Mouse (Mus musculus): ENCODE results near the gene 4931428F04Rik. TPM values are rescaled to one million over a fixed set of nuclear protein-coding genes. Genes with fewer than 3 reads are reported as not detected.

Gene 4931428F04Rik
- total RNA-seq, 1 experiment: 4.2 TPM

DNA sequence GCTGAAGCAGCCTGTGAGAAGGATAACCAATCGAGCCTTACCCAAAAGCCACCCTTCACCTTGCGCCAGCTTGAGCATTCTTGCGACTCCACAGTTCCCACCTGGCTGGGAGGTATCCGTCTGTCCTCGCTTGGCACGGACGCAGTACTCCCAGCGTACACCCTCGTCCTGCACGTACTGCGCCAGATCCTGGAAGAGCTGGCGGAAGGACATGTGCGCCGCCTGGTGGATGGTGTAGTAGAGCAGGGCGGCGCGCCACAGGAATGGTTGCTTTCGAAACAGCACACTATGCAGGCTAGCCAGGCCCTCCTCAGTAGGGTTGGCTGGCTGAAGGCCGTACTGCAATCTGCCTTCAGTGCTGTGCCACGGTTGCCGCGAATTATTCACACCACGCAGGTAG, 6.6 kb downstream of the 4931428F04Rik start:
- Histone ChIP-seq H3K9me3 (ENCODE audit: control insufficient read depth, insufficient read depth, low read depth, low read length) (no peaks in the 10 kb centered on the region), H3K27ac (ENCODE audit: insufficient read depth, low read depth, low read length, poor library complexity, severe bottlenecking) (no peak overlapping the region), H3K4me3 (ENCODE audit: insufficient read depth in 1 of 2, low read depth in 1 of 2, low read length in 2 of 2, poor library complexity in 1 of 2, severe bottlenecking in 1 of 2) (peak overlapping the region; percentile 16 to 47; a peak in 2 of 4 replicates), H3K4me1 (ENCODE audit: control insufficient read depth in 2 of 2, insufficient read depth in 2 of 2, low read length in 2 of 2, poor library complexity in 1 of 2) (peaks cover 0 to 18% of the 10 kb centered on the region in 2 experiments; a peak in 1 of 4 replicates), H3K36me3 (ENCODE audit: control insufficient read depth, insufficient read depth, low read length, poor library complexity, severe bottlenecking) (no peaks in the 10 kb centered on the region; the same call in 1 of the 2 replicates), H3K9ac (ENCODE audit: insufficient read depth, low read depth, low read length, poor library complexity, severe bottlenecking) (peak overlapping the region; percentile 11; the same call in 1 of the 2 replicates)
- in situ Hi-C loops (cut with MboI; ENCODE audit: low sequenced_read_pairs in 2 of 2, unreplicated experiment in 2 of 2): no loop called here
- TF ChIP-seq ZC3H11A (IDR thresholded peaks at IDR 0.05; ENCODE audit: borderline replicate concordance, low read depth, low read length) (peak; percentile 71), ZNF384 (IDR thresholded peaks at IDR 0.05; ENCODE audit: low read depth, low read length) (no peak), CHD2 (IDR thresholded peaks at IDR 0.05; ENCODE audit: low read depth, low read length) (no peak), MAFK (IDR thresholded peaks at IDR 0.05; ENCODE audit: insufficient read depth, low read depth, low read length) (no peak)
- DNase-seq (ENCODE audit: low read depth, low spot score): peak; percentile 83

DNA sequence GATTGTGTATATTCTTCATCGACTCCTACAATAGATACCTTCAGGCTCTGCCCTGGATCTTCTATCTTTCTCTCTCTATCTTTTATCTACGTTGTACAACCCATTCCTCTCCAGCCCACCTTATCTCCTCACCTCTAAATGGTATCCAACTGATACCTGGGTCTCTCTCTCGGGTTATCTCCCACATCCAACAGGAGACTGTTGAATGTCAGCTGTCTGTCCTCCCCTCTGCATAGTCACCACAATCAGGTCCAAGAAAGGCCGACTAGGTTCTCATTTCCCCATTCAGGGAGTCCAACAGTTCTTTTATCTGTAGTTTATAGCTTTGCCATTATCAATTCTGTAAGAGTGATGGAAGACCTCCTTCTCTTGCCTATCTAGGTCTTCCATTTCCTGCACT, 7.4 kb downstream of the 4931428F04Rik start:
- TF ChIP-seq MAFK (IDR thresholded peaks at IDR 0.05; ENCODE audit: insufficient read depth, low read depth, low read length) (no peak), HCFC1 (IDR thresholded peaks at IDR 0.05; ENCODE audit: borderline replicate concordance, insufficient read depth, low read length) (no peak), ZC3H11A (IDR thresholded peaks at IDR 0.05; ENCODE audit: borderline replicate concordance, low read depth, low read length) (no peak), ZNF384 (IDR thresholded peaks at IDR 0.05; ENCODE audit: low read depth, low read length) (no peak)
- no peaks in the 10 kb centered on the region for H3K9me3 ChIP-seq (ENCODE audit: control insufficient read depth, insufficient read depth, low read depth, low read length)
- in situ Hi-C loops (cut with MboI; ENCODE audit: low sequenced_read_pairs in 2 of 2, unreplicated experiment in 2 of 2): no loop called here
- H3K4me3 ChIP-seq (ENCODE audit: insufficient read depth in 1 of 2, low read depth in 1 of 2, low read length in 2 of 2, poor library complexity in 1 of 2, severe bottlenecking in 1 of 2): no peak overlapping the region
- H3K4me1 ChIP-seq (ENCODE audit: control insufficient read depth in 2 of 2, insufficient read depth in 2 of 2, low read length in 2 of 2, poor library complexity in 1 of 2): peaks cover 0 to 18% of the 10 kb centered on the region in 2 experiments; a peak in 1 of 4 replicates
- H3K27ac ChIP-seq (ENCODE audit: insufficient read depth, low read depth, low read length, poor library complexity, severe bottlenecking): no peak overlapping the region
- no peaks in the 10 kb centered on the region; the same call in 1 of the 2 replicates for H3K36me3 ChIP-seq (ENCODE audit: control insufficient read depth, insufficient read depth, low read length, poor library complexity, severe bottlenecking)
- no peak for DNase-seq (ENCODE audit: low read depth, low spot score)
- H3K9ac ChIP-seq (ENCODE audit: insufficient read depth, low read depth, low read length, poor library complexity, severe bottlenecking): no peak overlapping the region

DNA sequence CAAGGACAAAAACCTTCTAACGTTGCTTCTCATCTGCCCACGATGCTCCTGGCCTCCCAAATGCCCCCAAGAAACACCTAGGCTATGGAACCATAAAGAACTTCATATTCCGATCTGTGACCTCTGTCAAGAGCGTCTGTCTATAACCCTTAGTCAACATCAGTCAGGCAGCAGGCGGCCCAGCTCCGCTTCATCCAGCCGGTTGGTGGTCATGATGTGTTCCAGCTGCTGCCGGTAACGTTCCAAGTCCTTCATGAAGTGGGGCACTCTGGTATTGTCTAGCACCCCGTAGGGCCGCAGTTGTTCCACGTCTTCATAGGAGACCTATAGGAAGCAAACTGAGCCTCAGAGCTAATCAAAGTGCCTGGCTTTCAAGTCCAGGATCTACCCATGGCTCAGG, 7.8 kb downstream of the 4931428F04Rik start:
- Histone ChIP-seq H3K36me3 (ENCODE audit: control insufficient read depth, insufficient read depth, low read length, poor library complexity, severe bottlenecking) (no peaks in the 10 kb centered on the region; the same call in 1 of the 2 replicates), H3K4me1 (ENCODE audit: control insufficient read depth in 2 of 2, insufficient read depth in 2 of 2, low read length in 2 of 2, poor library complexity in 1 of 2) (peaks cover 1 to 18% of the 10 kb centered on the region in 2 experiments; a peak in 1 of 4 replicates), H3K9ac (ENCODE audit: insufficient read depth, low read depth, low read length, poor library complexity, severe bottlenecking) (no peak overlapping the region), H3K27ac (ENCODE audit: insufficient read depth, low read depth, low read length, poor library complexity, severe bottlenecking) (no peak overlapping the region), H3K4me3 (ENCODE audit: insufficient read depth in 1 of 2, low read depth in 1 of 2, low read length in 2 of 2, poor library complexity in 1 of 2, severe bottlenecking in 1 of 2) (no peak overlapping the region), H3K9me3 (ENCODE audit: control insufficient read depth, insufficient read depth, low read depth, low read length) (no peaks in the 10 kb centered on the region)
- no peak for DNase-seq (ENCODE audit: low read depth, low spot score)
- in situ Hi-C loops (cut with MboI; ENCODE audit: low sequenced_read_pairs in 2 of 2, unreplicated experiment in 2 of 2): no loop called here
- no peak for TF ChIP-seq HCFC1 (IDR thresholded peaks at IDR 0.05; ENCODE audit: borderline replicate concordance, insufficient read depth, low read length)
- TF ChIP-seq ZC3H11A (IDR thresholded peaks at IDR 0.05; ENCODE audit: borderline replicate concordance, low read depth, low read length): no peak
- no peak for TF ChIP-seq ZNF384 (IDR thresholded peaks at IDR 0.05; ENCODE audit: low read depth, low read length)
- no peak for TF ChIP-seq MAFK (IDR thresholded peaks at IDR 0.05; ENCODE audit: insufficient read depth, low read depth, low read length)
- no peak for TF ChIP-seq CHD2 (IDR thresholded peaks at IDR 0.05; ENCODE audit: low read depth, low read length)

DNA sequence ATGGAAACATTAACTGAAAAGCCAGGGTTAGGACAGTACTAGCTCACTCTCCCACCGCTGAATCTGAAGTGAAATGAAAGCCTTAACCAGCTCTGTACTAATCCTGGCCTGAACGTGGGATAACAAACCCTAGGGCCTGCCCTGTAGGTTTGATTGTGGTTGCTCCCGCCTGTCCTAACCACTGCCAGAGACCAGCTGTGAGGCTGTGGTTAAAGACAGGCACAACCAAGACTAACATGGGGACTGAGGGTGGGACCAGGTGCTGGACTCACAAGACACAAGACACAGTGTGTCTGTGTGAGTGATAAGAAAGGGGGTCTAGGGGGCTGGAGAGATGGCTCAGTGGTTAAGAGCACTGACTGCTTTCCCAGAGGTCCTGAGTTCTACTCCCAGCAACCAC, 9.1 kb downstream of the 4931428F04Rik start:
- TF ChIP-seq ZNF384 (IDR thresholded peaks at IDR 0.05; ENCODE audit: low read depth, low read length) (no peak), CHD2 (IDR thresholded peaks at IDR 0.05; ENCODE audit: low read depth, low read length) (no peak), MAFK (IDR thresholded peaks at IDR 0.05; ENCODE audit: insufficient read depth, low read depth, low read length) (no peak), ZC3H11A (IDR thresholded peaks at IDR 0.05; ENCODE audit: borderline replicate concordance, low read depth, low read length) (no peak), HCFC1 (IDR thresholded peaks at IDR 0.05; ENCODE audit: borderline replicate concordance, insufficient read depth, low read length) (no peak)
- H3K4me3 ChIP-seq (ENCODE audit: insufficient read depth in 1 of 2, low read depth in 1 of 2, low read length in 2 of 2, poor library complexity in 1 of 2, severe bottlenecking in 1 of 2): no peak overlapping the region
- H3K4me1 ChIP-seq (ENCODE audit: control insufficient read depth in 2 of 2, insufficient read depth in 2 of 2, low read length in 2 of 2, poor library complexity in 1 of 2): peaks cover 5 to 20% of the 10 kb centered on the region in 2 experiments; a peak in 2 of 4 replicates
- in situ Hi-C loops (cut with MboI; ENCODE audit: low sequenced_read_pairs in 2 of 2, unreplicated experiment in 2 of 2): no loop called here
- H3K9ac ChIP-seq (ENCODE audit: insufficient read depth, low read depth, low read length, poor library complexity, severe bottlenecking): no peak overlapping the region
- H3K27ac ChIP-seq (ENCODE audit: insufficient read depth, low read depth, low read length, poor library complexity, severe bottlenecking): no peak overlapping the region
- H3K36me3 ChIP-seq (ENCODE audit: control insufficient read depth, insufficient read depth, low read length, poor library complexity, severe bottlenecking): no peaks in the 10 kb centered on the region; the same call in 1 of the 2 replicates
- no peak for DNase-seq (ENCODE audit: low read depth, low spot score)
- H3K9me3 ChIP-seq (ENCODE audit: control insufficient read depth, insufficient read depth, low read depth, low read length): no peaks in the 10 kb centered on the region
